Mouse (Mus musculus) heart, embryonic 16.5 days (tissue): Measurements from ENCODE around the gene Rnpepl1. TPM values are rescaled to one million over a fixed set of nuclear protein-coding genes. Genes with fewer than 3 reads are reported as not detected.

Experiments
- ATAC-seq: fragments of 200-750 bp; cut with Nextera tagmentation; replicated peaks from 2 replicates; pipeline ENCODE4 v1.8.0; 2017; ENCODE audit warnings: moderate number of reproducible peaks; ENCODE audit not compliant: insufficient read depth, low FRiP score; ENCODE audit errors: extremely low read depth
- H3K27ac ChIP-seq: fragments of 300-500 bp; sonication (generic); 2 replicates; pipeline ENCODE4 v1.5.1; 2014; ENCODE audit warnings: mild to moderate bottlenecking, low read length, control low read depth, moderate library complexity
- H3K27me3 ChIP-seq: fragments of 300-500 bp; sonication (generic); 2 replicates; pipeline ENCODE4 v1.6.1; 2014; ENCODE audit warnings: low read length, mixed read lengths; ENCODE audit not compliant: control insufficient read depth, insufficient read depth
- H3K36me3 ChIP-seq: fragments of 300-500 bp; sonication (generic); 2 replicates; pipeline ENCODE4 v1.6.1; 2014; ENCODE audit not compliant: control insufficient read depth, insufficient read depth
- H3K4me1 ChIP-seq: fragments of 300-500 bp; sonication (generic); 2 replicates; pipeline ENCODE4 v1.6.1; 2014; ENCODE audit warnings: low read length, mixed read lengths; ENCODE audit not compliant: control insufficient read depth, insufficient read depth
- H3K4me2 ChIP-seq: fragments of 300-500 bp; sonication (generic); 2 replicates; pipeline ENCODE4 v1.6.1; 2014; ENCODE audit warnings: low read depth, mild to moderate bottlenecking, control low read depth, low read length
- H3K4me3 ChIP-seq: fragments of 300-500 bp; sonication (generic); 2 replicates; pipeline ENCODE4 v1.5.1; 2014; ENCODE audit warnings: mild to moderate bottlenecking, control low read depth, low read length
- H3K9ac ChIP-seq: fragments of 300-500 bp; sonication (generic); 2 replicates; pipeline ENCODE4 v1.6.1; 2014; ENCODE audit warnings: low read length, control low read depth
- H3K9me3 ChIP-seq: fragments of 300-500 bp; sonication (generic); replicated peaks from 2 replicates; pipeline ENCODE4 v1.6.1; 2016; ENCODE audit warnings: low read length; ENCODE audit not compliant: control insufficient read depth
- WGBS: fragments of 180-500 bp; shearing (Covaris S2); extraction: QIAGEN DNeasy Blood & Tissue Kit; methylation state at CpG from one replicate; pipeline ENCODE4 v1.1.7; 2014; 5-methylcytosine and 5-hydroxymethylcytosine counted together
- polyA plus RNA-seq: library from polyadenylated mRNA; unstranded; fragments of >200 nt; fragmentation: Nextera tagmentation; extraction: Ambion mirVana; gene quantifications from 2 replicates; pipeline ENCODE4 v1.2.1, GENCODE M21; 2015

The Rnpepl1 gene
- polyA plus RNA-seq, 1 experiment from 2014 or later = 29.8 TPM

DNA sequence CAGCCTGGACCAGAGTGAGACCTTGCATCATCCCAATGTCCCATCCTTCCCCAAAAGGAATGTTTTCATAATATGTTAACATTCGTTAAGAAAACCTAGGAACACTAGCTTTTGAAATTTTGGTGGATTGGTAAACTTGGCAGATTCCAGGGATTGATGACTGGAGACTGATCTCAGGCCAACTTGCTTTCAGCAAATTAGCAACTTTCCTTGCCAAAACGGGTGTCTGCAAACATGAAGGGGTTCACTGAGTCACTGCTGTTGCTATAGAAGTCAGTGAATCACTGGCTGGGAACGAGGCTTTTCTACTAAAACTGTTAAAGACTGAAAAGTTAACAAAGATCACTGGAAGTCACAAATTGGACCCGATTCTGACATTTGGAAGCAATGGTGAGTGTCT is 7.0 kb upstream of the Rnpepl1 start:
- Histone ChIP-seq H3K27me3 (peaks cover 6% of the 10 kb centered on the region), H3K4me3 (no peak overlapping the region), H3K4me1 (peaks cover 10% of the 10 kb centered on the region), H3K9me3 (no peaks in the 10 kb centered on the region), H3K9ac (no peak overlapping the region), H3K4me2 (no peak overlapping the region), H3K27ac (no peak overlapping the region), H3K36me3 (no peaks in the 10 kb centered on the region)
- 66% methylated on average over 4 of the region's 4 CpGs for WGBS
- ATAC-seq = no peak

DNA sequence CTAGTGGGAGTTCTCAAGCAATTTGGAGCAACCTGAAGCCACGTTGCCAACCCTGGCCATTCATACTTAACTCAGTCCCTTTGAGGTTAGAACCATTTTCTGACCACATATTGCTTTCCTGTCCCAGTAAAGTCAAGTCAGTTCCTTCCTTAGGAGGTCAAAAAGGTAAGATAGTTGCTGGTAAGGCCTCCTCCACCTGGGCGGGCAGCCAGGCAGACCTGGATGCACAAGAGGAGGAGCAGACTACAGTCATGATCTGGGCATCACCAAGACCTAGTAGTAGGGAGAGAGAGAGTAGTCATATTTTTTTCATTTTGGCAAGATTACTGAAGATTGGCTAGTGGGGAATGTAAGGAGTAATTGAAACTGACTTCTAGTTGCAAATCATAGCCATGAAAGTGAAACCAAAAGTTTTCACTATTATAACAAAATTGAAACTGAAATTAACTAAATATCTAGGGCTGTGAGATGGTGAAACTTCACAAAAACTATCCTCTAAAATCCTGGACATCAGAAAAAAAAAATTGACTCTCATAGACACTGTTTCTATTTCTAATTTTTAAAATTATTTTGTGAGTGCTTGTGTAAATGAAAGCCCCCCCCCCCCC is 4.8 kb upstream of the Rnpepl1 start:
- 90% methylated on average over 2 of the region's 2 CpGs for WGBS
- no peak overlapping the region for H3K4me3 ChIP-seq

DNA sequence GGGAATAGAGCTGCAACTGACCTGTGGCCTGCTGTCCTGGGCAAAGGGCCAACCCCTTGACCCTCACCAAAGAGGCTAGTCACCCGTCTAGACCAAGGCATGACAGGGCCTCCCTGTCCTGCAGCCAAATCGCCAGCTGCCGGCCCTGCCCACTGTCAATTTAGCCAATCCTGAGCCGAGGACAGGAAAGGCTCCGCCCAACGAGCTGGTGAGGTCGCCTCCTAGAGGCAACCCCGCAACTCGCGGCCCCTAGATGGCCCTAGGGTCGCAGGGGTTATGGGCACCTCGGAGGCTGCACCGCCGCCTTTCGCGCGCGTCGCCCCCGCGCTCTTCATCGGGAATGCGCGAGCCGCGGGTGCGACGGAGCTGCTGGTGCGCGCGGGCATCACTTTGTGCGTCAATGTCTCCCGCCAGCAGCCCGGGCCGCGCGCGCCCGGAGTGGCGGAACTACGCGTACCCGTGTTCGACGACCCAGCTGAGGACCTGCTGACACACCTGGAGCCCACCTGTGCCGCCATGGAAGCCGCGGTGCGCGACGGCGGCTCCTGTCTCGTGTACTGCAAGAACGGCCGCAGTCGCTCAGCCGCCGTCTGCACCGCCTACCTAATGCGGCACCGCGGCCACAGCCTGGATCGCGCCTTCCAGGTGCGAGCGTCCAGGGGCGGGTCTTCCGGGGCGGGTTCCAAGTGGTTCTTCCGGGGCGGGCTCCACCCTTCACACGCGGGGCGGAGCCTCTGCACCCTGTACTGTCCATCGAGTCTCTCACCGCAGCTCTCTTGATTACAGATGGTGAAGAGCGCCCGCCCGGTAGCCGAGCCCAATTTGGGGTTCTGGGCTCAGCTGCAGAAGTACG is 3.6 kb upstream of the Rnpepl1 start, which contains the start of gene Dusp28:
TSS of gene Dusp28 (plus strand) at position 203 of the 853 bp plus-strand sequence.
- WGBS = under 1% methylated on average over 81 of the region's 81 CpGs
- no peaks in the 10 kb centered on the region for H3K9me3 ChIP-seq
- H3K36me3 ChIP-seq = no peaks in the 10 kb centered on the region
- peak within 1 kb of the TSS; percentile 79 for H3K9ac ChIP-seq
- peak; percentile 88 for ATAC-seq
- peaks cover 24% of the 10 kb centered on the region for H3K4me1 ChIP-seq
- H3K27me3 ChIP-seq = no peaks in the 10 kb centered on the region
- H3K4me3 ChIP-seq = peak within 1 kb of the TSS; percentile 84
- H3K27ac ChIP-seq = peak within 1 kb of the TSS; percentile 92
- H3K4me2 ChIP-seq = peak within 1 kb of the TSS; percentile 91

More for the DNA sequence above, 4.8 kb upstream of the Rnpepl1 start:
- Histone ChIP-seq H3K9me3 (no peaks in the 10 kb centered on the region), H3K36me3 (no peaks in the 10 kb centered on the region), H3K27me3 (no peaks in the 10 kb centered on the region; the same call in none of the 2 replicates), H3K4me2 (no peak overlapping the region), H3K9ac (no peak overlapping the region), H3K27ac (no peak overlapping the region), H3K4me1 (peaks cover 20% of the 10 kb centered on the region)
- no peak for ATAC-seq

DNA sequence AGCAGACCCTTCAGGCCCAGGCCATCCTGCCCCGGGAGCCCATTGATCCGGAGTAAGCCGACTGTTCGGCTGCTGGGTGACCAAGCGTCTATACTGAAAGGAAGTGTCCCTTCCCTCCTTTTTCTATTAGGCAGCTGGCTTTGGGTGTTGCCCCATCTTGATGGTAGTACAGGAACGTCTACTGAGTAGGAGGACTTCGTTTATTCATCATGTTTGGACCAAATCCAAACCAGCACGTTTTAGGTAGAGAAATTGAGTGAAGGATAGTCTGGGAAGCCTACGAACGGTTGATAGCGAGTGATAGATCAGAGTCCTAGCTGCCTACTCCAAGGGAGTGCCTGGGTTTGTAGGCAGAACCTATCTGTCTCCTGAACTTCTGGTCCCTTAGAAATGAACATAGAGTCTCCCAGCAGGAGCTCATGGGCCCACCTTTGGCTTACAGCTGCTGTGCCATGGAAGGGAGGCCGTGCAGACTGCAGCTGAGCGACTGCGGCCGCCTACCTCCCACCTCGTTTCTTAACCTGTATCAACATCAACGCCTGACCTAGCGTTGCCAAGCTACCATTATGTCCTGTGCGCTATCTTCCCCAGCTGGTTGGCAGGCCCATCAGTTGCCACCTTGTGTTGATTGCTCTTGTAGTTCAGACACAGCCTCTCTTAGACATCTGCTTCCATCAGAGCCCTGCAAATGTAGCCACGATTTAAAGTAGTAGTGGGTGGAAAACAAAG is 2.8 kb upstream of the Rnpepl1 start:
- peak overlapping the region; percentile 53 for H3K27ac ChIP-seq
- H3K9me3 ChIP-seq = no peaks in the 10 kb centered on the region
- ATAC-seq = no peak
- peak overlapping the region; percentile 84 for H3K4me3 ChIP-seq
- H3K4me1 ChIP-seq = peaks cover 29% of the 10 kb centered on the region
- WGBS = 41% methylated on average over 20 of the region's 20 CpGs
- peak overlapping the region; percentile 79 for H3K9ac ChIP-seq
- H3K4me2 ChIP-seq = peak overlapping the region; percentile 91
- no peaks in the 10 kb centered on the region for H3K27me3 ChIP-seq
- no peaks in the 10 kb centered on the region for H3K36me3 ChIP-seq

DNA sequence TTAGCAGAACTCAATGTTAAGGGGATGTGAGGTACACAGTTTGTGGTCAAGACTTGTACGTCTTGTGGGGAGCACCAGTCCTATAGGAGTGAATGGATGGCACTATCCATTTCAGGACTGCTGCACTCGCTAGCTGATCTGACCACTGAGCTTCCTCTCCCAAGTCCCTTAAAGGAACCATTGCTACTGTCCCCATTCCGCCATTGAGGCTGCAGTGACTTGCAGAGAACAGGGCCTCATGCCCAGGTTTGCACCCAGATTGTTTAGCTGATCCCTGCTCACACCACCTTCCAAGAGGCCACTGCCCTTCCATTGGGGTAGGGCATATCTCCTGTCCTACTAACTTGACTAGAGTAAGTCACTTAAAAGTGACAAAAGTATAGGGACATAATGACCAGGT is 1.9 kb upstream of the Rnpepl1 start:
- no peaks in the 10 kb centered on the region for H3K27me3 ChIP-seq
- no peak for ATAC-seq
- no peak overlapping the region for H3K9ac ChIP-seq
- no peaks in the 10 kb centered on the region for H3K36me3 ChIP-seq
- H3K4me1 ChIP-seq = peaks cover 29% of the 10 kb centered on the region
- H3K27ac ChIP-seq = no peak overlapping the region
- H3K4me3 ChIP-seq = no peak overlapping the region
- no peaks in the 10 kb centered on the region for H3K9me3 ChIP-seq
- no peak overlapping the region for H3K4me2 ChIP-seq
- WGBS = 97% methylated on average over 3 of the region's 3 CpGs

DNA sequence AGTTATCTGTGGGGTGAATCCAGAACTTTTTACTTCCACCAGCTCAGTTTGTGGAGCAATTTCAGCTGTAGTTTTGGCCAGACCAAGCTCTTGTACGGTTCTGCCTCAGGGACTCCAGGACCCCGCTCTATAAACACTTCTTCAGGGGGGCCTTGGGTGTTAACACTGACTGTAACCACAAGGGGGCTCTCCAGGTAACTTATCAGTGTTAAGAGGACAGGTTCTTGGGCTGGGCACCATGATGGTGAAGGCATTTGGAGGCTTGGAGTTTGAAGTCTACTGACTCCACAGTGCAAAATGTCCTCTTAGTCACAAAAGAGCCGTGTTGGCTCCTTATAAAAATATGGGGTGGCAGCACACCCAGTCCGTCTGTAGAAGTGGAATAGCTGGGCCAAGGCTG is 1.5 kb upstream of the Rnpepl1 start:
- 65% methylated on average over 4 of the region's 4 CpGs for WGBS
- H3K4me2 ChIP-seq = no peak overlapping the region
- ATAC-seq = no peak
- no peak overlapping the region for H3K4me3 ChIP-seq
- peaks cover 29% of the 10 kb centered on the region for H3K4me1 ChIP-seq
- H3K27me3 ChIP-seq = no peaks in the 10 kb centered on the region
- no peaks in the 10 kb centered on the region for H3K36me3 ChIP-seq
- no peak overlapping the region for H3K9ac ChIP-seq
- H3K9me3 ChIP-seq = no peaks in the 10 kb centered on the region
- no peak overlapping the region for H3K27ac ChIP-seq

DNA sequence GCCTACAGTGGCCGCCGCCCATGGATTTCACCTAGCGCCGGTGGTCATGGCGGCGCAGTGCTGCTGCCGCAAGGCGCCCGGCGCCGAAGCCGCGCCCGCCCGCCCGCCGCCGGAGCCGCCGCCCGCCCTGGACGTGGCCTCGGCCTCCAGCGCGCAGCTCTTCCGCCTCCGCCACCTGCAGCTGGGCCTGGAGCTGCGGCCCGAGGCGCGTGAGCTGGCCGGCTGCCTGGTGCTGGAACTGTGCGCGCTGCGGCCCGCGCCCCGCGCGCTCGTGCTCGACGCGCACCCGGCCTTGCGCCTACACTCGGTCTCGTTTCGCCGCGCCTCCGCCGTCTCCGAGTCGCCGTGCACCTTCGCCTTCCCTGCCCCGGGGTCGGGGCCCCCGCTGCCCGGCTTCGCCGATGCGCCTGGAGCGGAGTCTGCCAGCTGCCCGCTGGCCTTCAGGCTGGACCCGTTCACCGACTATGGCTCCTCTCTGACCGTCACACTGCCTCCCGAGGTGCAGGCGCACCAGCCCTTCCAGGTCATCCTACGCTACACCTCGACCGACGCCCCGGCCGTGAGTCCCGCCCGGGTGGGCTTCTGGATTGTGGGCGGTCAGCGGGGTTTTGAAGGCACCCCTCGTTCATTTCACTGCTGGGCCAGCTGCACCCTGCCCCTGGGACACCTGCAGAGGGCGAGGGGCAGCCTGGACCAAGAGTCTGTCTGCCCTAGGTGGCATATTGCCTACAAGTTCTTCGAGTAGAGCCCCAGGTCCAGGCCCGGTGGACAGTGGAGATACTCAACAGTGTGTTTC is 540 bp downstream of the Rnpepl1 start:
- Histone ChIP-seq H3K9me3 (no peaks in the 10 kb centered on the region), H3K4me3 (peak overlapping the region; percentile 76), H3K4me1 (peaks cover 29% of the 10 kb centered on the region), H3K9ac (peak overlapping the region; percentile 95), H3K27ac (peak overlapping the region; percentile 91), H3K36me3 (peaks cover 13% of the 10 kb centered on the region), H3K27me3 (no peaks in the 10 kb centered on the region), H3K4me2 (peak overlapping the region; percentile 87)
- ATAC-seq = peak; percentile 21
- under 1% methylated on average over 55 of the region's 85 CpGs for WGBS

DNA sequence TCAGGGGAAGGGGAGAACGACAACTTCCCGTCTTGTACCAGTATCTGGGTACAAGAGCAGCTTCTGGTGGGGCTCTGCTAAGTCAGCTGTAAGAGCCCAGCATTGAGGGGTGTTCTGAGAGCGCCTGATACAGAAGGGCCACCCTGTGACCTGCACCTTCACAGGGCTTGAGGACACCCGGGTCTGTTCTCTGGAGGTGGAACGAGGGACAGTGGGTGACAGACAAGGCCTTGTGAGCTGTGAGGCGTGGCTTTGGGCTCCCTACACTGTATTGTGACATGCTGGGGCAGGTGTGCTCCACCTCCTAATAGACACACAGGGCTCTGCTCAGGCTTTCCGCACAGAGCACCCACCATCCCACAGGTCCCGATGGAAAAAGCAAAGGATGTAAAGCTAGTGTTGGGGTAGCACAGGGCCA is 1.1 kb downstream of the Rnpepl1 start:
- H3K4me3 ChIP-seq = peak overlapping the region; percentile 76
- ATAC-seq = no peak
- no peaks in the 10 kb centered on the region for H3K27me3 ChIP-seq
- peak overlapping the region; percentile 87 for H3K4me2 ChIP-seq
- peaks cover 19% of the 10 kb centered on the region for H3K36me3 ChIP-seq
- H3K9me3 ChIP-seq = no peaks in the 10 kb centered on the region
- peak overlapping the region; percentile 91 for H3K27ac ChIP-seq
- H3K4me1 ChIP-seq = peaks cover 25% of the 10 kb centered on the region
- 42% methylated on average over 8 of the region's 8 CpGs for WGBS
- peak overlapping the region; percentile 95 for H3K9ac ChIP-seq
